Comparison of ENCODE assay signal across 7 mouse cellular contexts in genomic region chr8:70787941-70788667, GRCm38 (mm10). TPM values are rescaled to one million over a fixed set of nuclear protein-coding genes. Genes with fewer than 3 reads are reported as not detected.
DNase-seq lines count a peak whose midpoint lies in the region; ATAC-seq and TF ChIP-seq lines count a peak whose summit lies in the region.

No protein-coding gene starts in this region.

- 22% methylated on average over 30 of the region's 30 CpGs for WGBS in intestine, embryonic 14.5 days
- WGBS in lung, embryonic 14.5 days, result 21% methylated on average over 30 of the region's 30 CpGs

- no peak for TF ChIP-seq CTCF in lung, embryonic 14.5 days (IDR thresholded peaks at IDR 0.05; ENCODE audit: low read depth)

- H3K9ac ChIP-seq in intestine, embryonic 14.5 days (ENCODE audit: low read length), result no peak overlapping the region
- no peak overlapping the region for H3K9ac ChIP-seq in lung, embryonic 14.5 days

- H3K4me3 ChIP-seq in intestine, embryonic 14.5 days (ENCODE audit: low read depth, low read length), result no peak overlapping the region
- H3K4me3 ChIP-seq in lung, embryonic 14.5 days (ENCODE audit: low read depth, low read length), result 0 out of 2 replicates have a peak overlapping the region, but pooled peaks have one; percentile 4

- peaks cover 17% of the 10 kb centered on the region for H3K4me1 ChIP-seq in intestine, embryonic 14.5 days (replicated peaks; ENCODE audit: control insufficient read depth, insufficient read depth, low read length)
- peaks cover 9% of the 10 kb centered on the region for H3K4me1 ChIP-seq in lung, embryonic 14.5 days (ENCODE audit: insufficient read depth)

- DNase-seq in R1 (ENCODE audit: low read depth, low spot score), result peak; percentile 92
- peak; percentile 88 to 91 for DNase-seq in cerebellum, adult 18-20 months
- DNase-seq in intestine, embryonic 14.5 days (ENCODE audit: low spot score), result peak; percentile 91
- peak; percentile 78 for DNase-seq in lung, embryonic 14.5 days
- DNase-seq in yolk sac, embryonic 10.5 days (ENCODE audit: low spot score), result peak; percentile 91
- DNase-seq in urinary bladder, postnatal 10 days (ENCODE audit: low spot score), result no peak

- no peak overlapping the region for H3K27ac ChIP-seq in intestine, embryonic 14.5 days (ENCODE audit: low read depth)
- H3K27ac ChIP-seq in lung, embryonic 14.5 days (ENCODE audit: low read depth), result no peak overlapping the region

- H3K36me3 ChIP-seq in intestine, embryonic 14.5 days (ENCODE audit: control insufficient read depth, insufficient read depth, low read length), result peaks cover 44% of the 10 kb centered on the region
- peaks cover 56% of the 10 kb centered on the region for H3K36me3 ChIP-seq in lung, embryonic 14.5 days (ENCODE audit: insufficient read depth)

- H3K27me3 ChIP-seq in intestine, embryonic 14.5 days (replicated peaks; ENCODE audit: control insufficient read depth, insufficient read depth, low read length), result no peaks in the 10 kb centered on the region
- H3K27me3 ChIP-seq in lung, embryonic 14.5 days (ENCODE audit: insufficient read depth, low read length), result no peaks in the 10 kb centered on the region

- no peak for ATAC-seq in intestine, embryonic 14.5 days (replicated peaks; ENCODE audit: low FRiP score, low TSS enrichment, low read depth)
- no peak for ATAC-seq in lung, embryonic 14.5 days (ENCODE audit: insufficient read depth)
- no peak for ATAC-seq in frontal cortex, adult (ENCODE audit: low TSS enrichment)

- H3K4me2 ChIP-seq in intestine, embryonic 14.5 days (ENCODE audit: low read length), result 0 out of 2 replicates have a peak overlapping the region, but pooled peaks have one; percentile 22
- peak overlapping the region; percentile 40 for H3K4me2 ChIP-seq in lung, embryonic 14.5 days

- no peaks in the 10 kb centered on the region for H3K9me3 ChIP-seq in intestine, embryonic 14.5 days (ENCODE audit: control insufficient read depth, low read length)
- H3K9me3 ChIP-seq in lung, embryonic 14.5 days (ENCODE audit: low read depth, low read length), result no peaks in the 10 kb centered on the region

RNA-seq across cellular contexts. Expression of gene Pik3r2, which starts 11.6 kb away (rescaled TPM):
- polyA plus RNA-seq in intestine, embryonic 14.5 days (2014; fragmentation: Nextera tagmentation; extraction: Ambion mirVana), result 40.7 and 47.3 TPM in 2 replicates
- 46.5 and 52.4 TPM in 2 replicates for polyA plus RNA-seq in lung, embryonic 14.5 days (2014; fragmentation: Nextera tagmentation; extraction: Ambion mirVana)

RNA-seq across cellular contexts. Expression of gene Mast3, which starts 16.8 kb away (rescaled TPM):
- polyA plus RNA-seq in intestine, embryonic 14.5 days (2014; fragmentation: Nextera tagmentation; extraction: Ambion mirVana), result 13.1 and 16.7 TPM in 2 replicates
- 16.1 and 18.0 TPM in 2 replicates for polyA plus RNA-seq in lung, embryonic 14.5 days (2014; fragmentation: Nextera tagmentation; extraction: Ambion mirVana)

RNA-seq across cellular contexts. Expression of gene Il12rb1, which starts 20.1 kb away (rescaled TPM):
- polyA plus RNA-seq in intestine, embryonic 14.5 days (2014; fragmentation: Nextera tagmentation; extraction: Ambion mirVana), result 0.24 and 0.35 TPM in 2 replicates
- 0.17 TPM in 1 of 2 replicates, not detected in the other for polyA plus RNA-seq in lung, embryonic 14.5 days (2014; fragmentation: Nextera tagmentation; extraction: Ambion mirVana)

RNA-seq across cellular contexts. Expression of gene Mpv17l2, which starts 27.4 kb away (rescaled TPM):
- 58.6 and 59.9 TPM in 2 replicates for polyA plus RNA-seq in intestine, embryonic 14.5 days (2014; fragmentation: Nextera tagmentation; extraction: Ambion mirVana)
- 27.9 and 29.4 TPM in 2 replicates for polyA plus RNA-seq in lung, embryonic 14.5 days (2014; fragmentation: Nextera tagmentation; extraction: Ambion mirVana)

RNA-seq across cellular contexts. Expression of gene Rab3a, which starts 33.6 kb away (rescaled TPM):
- polyA plus RNA-seq in intestine, embryonic 14.5 days (2014; fragmentation: Nextera tagmentation; extraction: Ambion mirVana), result 27.7 and 28.6 TPM in 2 replicates
- 10.5 and 12.0 TPM in 2 replicates for polyA plus RNA-seq in lung, embryonic 14.5 days (2014; fragmentation: Nextera tagmentation; extraction: Ambion mirVana)
